Mouse (Mus musculus) cerebellum, adult (tissue): ENCODE results near the gene Lif.

Experiments
- ATAC-seq: cut with Nextera tagmentation; 2 replicates; pipeline ENCODE4 v1.9.2; 2017; ENCODE audit warnings: mild to moderate bottlenecking, moderate library complexity, mixed read lengths; ENCODE audit not compliant: insufficient number of reproducible peaks, low FRiP score, low TSS enrichment

The Lif gene

GRCm38 (mm10) chr11:4229841-4230240 lies 27.5 kb upstream of the Lif start:
- ATAC-seq = no peak

GRCm38 (mm10) chr11:4231435-4231834 lies 25.9 kb upstream of the Lif start:
- ATAC-seq = no peak

- no peak for ATAC-seq
Observed at GRCm38 (mm10) chr11:4232644-4233043, 24.7 kb upstream of the Lif start.

DNA sequence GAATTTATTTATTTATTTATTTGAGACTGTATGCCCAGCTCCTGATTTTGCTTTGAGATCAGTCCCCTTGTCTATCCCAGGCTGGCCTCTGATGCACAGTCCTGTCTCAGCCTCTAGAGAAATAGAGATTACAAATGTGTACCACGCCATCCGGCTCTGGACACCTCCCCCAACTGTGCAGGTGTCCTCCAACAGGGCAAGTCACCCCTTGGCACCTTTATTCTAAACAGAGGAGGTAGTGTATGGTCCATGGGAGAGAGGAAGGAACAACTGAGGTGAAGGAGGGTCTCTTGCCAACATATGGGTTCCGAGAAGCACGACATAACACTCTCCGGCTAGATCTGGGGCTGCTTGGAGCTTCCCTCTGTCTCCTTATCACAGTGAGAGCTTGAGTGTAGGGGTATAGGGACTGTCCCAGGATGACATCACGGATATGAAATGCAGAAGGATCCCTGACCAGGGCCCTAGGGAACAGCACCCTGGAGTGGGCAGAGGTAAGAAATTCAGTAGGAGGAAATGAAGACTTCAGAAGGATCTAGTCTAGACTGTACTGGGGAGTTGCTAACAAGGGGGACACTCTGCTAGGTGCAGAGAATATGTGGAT lies 22.2 kb upstream of the Lif start:
- ATAC-seq = no peak

GRCm38 (mm10) chr11:4235665-4236545 lies 21.5 kb upstream of the Lif start, which contains the start of gene Osm:
Osm (plus strand) TSS chr11:4236420.
- ATAC-seq = no peak

DNA sequence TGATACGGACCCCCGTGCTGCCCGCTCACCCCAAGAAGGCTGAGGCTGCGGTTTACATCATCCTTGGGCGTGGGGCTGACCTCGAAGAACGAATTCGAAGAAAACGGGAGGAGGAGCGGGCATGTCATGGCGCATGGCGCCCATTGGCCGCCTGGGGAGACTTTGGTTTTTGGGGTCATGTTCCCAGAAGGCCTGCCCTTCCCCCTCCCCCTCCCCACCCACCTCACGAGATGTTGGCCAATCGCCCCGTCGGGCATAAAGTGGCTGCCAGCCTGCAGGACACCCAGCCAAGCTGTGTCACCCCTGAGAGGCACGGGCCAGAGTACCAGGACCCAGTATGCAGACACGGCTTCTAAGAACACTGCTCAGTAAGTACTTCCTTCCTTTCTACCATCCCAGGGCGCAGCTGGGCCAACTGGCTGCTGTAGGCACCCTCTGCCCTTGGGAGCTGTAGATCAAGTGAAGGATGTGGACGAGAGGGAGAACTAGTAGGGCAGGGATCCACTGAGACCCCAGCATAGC lies 20.8 kb upstream of the Lif start:
- no peak for ATAC-seq

GRCm38 (mm10) chr11:4237389-4237912 lies 19.9 kb upstream of the Lif start:
- ATAC-seq = no peak

DNA sequence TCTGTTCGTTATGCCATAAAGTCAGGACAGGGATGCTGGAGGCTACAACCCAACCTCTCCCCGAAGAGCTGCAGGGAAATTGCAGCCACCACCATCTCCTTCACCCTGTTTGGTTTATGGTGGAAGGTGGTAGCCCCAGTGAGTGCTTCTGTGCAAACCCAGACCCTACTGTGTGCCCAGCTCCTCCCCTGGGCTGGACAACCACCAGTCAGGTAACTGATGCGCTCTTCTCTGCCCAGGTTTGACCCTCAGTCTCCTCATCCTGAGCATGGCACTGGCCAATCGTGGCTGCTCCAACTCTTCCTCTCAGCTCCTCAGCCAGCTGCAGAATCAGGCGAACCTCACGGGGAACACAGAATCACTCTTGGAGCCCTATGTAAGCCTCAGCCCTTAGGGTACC lies 19.2 kb upstream of the Lif start:
- ATAC-seq = no peak

DNA sequence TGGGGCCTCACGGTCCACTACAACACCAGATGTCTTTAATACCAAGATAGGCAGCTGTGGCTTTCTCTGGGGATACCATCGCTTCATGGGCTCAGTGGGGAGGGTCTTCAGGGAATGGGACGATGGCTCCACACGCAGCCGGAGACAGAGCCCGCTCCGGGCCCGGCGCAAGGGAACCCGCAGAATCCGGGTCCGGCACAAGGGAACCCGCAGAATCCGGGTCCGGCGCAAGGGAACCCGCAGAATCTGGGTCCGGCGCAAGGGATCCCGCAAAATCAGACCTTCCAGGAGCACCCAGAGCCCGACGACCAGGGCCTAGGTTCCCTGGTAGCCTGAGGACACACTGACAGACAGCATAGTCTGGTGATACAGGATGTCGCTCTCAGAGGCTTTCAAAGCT lies 17.7 kb upstream of the Lif start:
- no peak for ATAC-seq

- no peak for ATAC-seq
Observed at GRCm38 (mm10) chr11:4240151-4240550, 17.2 kb upstream of the Lif start.

DNA sequence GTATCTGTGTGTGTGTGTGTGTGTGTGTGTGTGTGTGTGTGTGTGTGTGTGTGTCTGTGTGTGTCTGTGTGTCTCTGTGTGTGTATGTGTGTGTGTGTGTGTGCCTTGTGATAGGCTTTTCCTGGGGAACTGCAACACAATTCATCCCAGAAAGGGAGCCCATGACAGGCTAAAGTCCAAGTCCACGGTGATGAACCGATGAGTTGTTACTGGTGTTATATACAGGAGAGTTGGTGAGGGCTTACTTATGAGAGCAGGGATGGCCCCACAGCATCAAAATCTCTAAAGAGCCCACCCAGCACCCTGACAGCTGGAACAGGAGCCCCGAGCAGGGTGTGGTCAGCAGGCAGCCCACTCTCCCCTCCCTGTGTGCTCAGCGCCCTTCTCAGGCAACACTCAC lies 16.2 kb upstream of the Lif start:
- ATAC-seq = no peak

DNA sequence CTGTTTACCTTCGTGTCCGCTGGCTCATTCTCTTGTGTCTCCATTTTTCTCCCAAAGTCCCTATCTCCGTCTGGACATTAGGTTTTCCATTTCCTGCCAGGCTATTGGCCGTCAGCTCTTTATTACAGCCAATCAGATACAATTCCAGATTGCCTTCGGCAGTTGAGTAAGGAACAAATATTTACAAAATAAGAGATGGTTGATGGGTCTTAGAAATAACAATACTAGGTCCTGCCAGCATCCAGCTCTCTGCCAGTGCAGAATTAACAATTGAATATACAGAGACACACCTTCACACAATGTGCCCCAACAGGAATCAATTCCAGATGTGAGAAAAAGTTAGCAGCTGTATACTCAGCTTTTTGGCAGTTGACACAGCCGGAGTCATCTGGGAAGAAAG lies 11.2 kb upstream of the Lif start:
- no peak for ATAC-seq

DNA sequence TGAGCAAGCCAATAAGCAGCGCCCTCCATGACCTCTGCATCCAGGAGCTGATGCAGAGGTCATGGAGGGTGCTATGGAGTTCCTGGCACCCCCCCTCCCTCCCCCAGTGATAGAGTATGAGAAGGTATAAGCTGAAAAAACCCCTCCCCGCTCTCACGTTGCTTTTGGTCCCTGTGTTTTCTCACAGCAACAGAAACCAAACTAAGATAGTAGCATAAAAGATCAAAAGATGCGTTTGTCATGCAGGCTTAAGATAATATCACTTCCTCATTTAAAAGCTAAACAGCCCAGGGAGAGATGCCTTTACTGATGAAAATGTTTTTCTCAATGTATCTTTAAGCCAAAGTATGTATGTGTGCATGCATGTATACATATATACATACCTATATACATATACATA lies 10.7 kb upstream of the Lif start:
- ATAC-seq = no peak

DNA sequence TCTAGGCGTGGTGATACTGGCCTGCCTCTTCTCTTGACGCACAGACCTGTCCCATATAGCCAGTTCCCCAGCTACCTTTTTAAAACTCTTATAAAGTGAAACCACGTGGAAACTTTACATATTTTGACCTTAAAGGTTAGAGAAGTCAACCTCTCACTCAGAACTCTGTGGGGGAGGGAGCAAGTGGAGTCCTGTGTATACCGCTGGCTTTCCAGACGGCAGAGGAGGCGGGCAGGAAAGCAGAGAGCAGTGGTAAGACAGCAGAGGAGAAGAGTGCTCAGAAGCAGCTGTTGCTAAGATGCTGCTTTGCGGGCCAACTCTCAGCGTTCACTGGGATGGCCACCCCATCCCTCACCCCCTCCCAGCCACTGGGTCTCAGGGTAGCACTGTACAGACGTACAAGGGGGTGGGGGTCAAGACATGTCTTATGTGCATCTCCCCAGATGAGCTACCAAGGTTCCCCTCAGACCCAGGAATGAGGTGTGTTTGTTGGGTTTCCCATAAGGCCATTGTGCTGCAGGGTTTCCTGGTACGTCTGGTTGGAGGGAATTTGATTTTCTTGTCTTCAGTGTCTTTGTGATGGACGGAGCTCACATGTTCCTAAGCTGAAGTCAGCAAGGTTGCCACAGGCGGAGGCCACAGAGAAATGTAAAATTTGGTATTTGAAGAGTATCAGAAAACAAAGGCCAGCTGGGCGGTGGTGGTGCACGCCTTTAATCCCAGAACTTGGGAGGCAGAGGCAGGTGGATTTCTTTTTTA lies 10.0 kb upstream of the Lif start:
- ATAC-seq = no peak

GRCm38 (mm10) chr11:4249151-4249550 lies 8.2 kb upstream of the Lif start:
- ATAC-seq = no peak

DNA sequence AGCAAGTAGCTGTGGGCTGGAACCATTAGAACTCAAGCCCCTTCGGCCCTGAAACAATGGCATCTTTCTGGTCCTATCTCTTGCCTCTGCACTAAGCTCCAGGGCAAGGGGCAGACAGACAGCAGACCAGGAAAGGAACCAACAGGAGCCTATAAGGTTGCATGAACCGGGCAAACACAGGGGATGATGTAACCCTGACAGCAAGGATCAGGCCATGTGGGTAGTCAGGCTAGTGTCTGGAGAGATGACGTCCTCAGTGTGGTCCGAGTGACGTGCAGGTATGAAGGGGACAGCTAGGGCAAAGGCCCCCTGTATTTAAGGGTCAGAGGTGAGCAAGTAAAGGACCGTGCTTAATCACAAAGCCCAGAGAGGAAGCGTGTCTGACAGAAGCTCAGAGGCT lies 7.1 kb upstream of the Lif start:
- no peak for ATAC-seq

DNA sequence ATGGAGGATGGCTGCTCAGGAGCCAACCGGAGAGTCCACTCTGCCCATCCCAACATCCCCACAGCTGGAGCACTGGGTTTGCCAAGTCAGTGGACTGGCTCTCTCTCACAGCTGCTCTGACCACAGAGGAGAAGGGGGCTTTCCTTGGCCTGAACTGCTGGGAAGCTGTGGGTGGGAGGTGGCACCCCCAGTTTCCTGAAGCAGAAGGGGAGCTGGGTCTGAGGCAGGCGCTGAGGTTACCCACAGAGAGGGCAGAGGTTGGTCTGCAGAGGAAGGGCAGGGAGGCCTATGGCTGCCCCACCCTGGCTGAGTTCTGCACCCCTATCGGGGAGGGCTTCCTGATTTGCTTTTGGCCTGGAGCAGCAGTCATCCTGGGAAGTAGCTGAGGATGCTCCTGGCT lies 6.0 kb upstream of the Lif start:
- no peak for ATAC-seq

DNA sequence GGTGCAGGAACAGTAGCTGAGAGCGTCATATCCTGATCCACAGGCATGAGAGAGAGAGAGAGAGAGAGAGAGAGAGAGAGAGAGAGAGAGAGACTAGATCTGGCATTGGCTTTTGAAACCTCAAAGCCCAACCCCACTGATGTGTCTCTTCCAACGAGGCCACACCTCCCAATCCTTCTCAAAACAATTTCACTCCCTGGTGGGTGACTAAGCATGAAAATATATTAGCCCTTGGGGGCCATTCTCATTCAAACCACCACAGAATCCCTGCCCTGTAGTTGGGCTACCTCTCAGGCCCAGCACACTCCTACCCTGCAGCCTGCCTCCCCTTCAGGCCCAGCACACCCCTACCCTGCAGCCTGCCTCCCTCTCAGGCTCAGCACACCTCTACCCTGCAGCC lies 4.5 kb upstream of the Lif start:
- ATAC-seq = no peak

GRCm38 (mm10) chr11:4257756-4258155 lies 399 bp downstream of the Lif start:
- ATAC-seq = no peak

- ATAC-seq = peak; percentile 57; the same call in 1 of the 2 replicates
Observed at GRCm38 (mm10) chr11:4258657-4259082, 1.3 kb downstream of the Lif start.
